Mouse (Mus musculus) v-Abl transformed pro-B cells (cell line): Measurements from ENCODE around the gene Gm44805.

ENCODE experiments used
- in situ Hi-C, 2 experiments: fragments of 400-800 bp; cut with MboI; formaldehyde crosslinking; loops; one replicate each; pipeline ENCODE4 v1.15.1; 2025; ENCODE audit not compliant: unreplicated experiment in 2 of 2

Gene Gm44805

DNA sequence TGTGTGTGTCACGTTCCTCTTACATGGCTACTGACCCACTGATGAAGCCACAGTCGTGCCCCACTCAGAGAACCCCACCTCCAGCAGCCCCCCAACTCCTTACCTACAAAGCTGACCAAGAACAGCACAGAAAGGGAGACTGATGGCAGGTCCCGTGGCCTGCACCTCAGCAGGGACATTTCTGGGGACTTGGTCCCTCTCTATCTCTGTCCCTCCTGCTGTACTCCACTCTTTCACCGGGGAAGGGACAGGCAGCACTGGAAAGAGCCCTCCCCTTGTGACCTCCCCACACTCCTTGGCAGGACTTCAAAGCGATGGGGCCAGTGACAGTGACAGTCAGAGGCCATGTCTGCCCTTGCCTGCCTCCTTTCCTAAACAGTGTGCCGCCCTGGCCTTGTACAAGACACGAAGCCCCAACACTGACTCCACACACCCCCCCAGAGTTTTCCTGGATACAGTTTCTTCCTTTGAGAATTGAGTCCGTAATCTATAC lies at the start of gene Gm44805, which contains the start of gene Apoc4:
Gene Gm44805, minus strand, starts transcription at position 222 of the 493 bp plus-strand sequence.
Gene Apoc4, minus strand, starts transcription at position 278 of the 493 bp plus-strand sequence.
- in situ Hi-C loops: no loop called here

DNA sequence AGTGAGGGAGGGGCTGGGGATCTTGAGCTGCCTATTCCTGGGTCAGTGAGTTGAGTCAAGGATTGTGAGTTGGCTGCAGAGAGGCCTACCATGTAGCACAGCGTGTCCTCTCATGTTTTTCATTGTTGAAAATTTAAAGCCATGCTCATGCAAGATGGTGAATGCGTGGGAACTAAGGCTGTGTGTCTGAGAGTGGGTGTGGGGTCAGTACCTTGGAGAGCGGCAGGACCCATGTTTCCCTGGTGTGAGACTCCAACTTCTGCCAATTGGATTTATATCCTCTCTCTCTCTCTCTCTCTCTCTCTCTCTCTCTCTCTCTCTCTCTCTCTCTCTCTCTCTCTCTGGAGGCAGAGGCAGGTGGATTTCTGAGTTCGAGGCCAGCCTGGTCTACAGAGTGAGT lies 45.3 kb upstream of the Gm44805 start:
- in situ Hi-C loops: no loop called here

DNA sequence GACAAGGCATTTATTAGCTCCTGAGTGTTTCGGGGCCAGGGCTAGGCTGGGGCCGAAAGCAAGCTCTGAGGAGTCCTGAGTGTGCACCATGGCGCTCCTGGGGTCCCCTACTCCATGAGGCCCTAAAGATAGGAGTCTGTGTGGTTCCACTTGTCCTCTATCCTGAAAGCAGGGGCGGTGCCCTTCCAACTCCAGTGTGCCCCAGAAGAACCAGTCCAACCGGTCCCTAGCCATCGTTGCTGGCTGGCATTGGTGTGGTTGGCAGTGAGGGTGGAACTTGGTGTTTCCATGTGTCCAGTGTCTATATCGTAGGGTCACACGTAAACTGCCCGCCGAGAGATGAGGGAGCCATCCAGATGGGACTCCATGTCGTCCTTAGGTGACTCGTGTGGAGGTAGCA lies 42.9 kb upstream of the Gm44805 start:
- in situ Hi-C loops: no loop called here

DNA sequence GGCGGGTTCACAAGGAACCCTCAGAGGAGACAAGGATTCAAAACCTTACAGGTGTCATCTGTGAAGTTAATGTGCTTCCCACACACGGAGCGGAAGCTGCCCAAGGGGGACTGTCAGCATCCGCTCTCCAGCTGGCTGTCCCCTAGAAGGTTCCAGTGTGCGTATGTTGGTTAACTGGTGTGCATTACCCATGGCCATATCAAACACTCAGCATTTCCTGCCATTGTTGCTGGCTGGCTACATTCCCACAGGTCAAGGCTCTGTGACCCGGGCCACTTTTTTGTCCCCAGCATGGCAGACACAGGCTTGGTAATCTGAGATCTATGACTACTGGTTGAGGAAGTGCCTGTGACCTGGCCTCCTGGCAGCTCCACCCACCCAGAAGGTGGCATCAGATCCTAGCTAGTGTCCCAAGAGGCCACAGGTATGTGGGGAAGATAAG lies 41.6 kb upstream of the Gm44805 start:
- in situ Hi-C loops: no loop called here

DNA sequence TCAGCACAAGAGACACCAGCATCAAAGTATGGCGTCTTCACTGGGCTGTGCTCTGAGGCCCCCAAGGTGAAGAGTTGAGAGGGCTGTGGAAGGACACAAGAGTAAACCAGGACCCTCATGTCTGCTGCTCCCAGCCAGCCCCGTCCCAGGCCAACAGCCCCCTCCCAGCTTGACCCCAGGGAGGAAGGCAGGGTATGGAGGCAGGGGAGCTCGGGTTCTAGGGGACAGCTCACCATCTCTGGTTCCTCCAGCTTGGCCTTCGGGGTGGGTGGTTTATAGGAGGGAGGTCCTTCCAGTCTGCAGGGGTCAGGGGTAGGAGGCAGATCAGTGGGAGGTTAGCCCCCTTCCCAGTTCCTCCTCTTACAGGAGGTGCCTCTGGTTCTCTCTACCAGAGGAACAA lies 38.0 kb upstream of the Gm44805 start:
- in situ Hi-C loops: no loop called here

DNA sequence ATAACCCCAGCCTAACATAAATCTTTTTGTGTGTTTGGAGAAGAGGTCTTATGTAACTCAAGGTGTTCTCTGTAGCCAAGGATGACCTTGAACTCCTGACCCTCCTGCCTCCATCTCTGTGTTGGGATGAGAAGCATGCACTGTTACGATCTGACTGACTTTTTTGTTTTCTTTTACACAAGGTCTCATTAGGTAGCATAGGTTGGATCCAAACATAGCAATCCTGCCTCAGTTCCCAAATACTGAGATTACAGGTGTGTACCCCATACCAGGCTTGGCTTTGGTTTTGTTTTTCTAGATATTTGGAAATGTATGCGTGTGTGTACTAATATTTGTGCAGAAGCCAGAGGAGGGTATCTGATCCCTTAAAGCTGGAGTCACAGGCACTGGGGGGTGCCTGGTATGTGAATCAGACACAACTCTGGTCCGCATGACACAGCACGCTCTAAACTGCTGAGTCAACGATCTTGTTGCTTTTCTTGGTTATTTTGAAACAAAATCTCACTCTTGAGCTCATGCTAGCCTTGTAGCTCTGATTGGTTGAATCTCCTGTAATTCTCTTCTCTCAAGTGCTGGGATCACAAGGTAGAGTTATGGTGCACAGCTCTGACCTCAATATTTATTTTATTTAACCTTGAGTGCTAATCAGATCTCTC lies 37.2 kb upstream of the Gm44805 start:
- in situ Hi-C loops: no loop called here

DNA sequence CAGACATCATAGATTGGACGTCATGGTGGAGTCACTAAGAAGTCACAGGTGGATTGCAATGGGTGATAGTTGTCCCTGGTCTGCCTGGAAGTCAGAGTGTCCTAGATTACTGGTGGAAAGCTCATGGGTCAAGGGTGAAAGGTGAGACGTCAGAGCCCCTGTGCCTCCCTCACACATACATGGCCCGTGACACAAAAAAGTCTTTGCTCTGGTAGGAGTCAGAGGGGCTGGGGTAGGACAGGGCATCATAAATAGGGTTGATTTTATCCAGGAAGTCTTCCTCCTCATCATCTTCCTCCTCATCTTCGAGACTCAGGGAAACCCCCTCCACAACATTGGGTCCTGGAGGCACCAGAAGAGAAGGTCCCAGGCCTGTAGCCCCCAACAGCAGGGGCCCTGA lies 36.1 kb upstream of the Gm44805 start:
- in situ Hi-C loops: no loop called here

DNA sequence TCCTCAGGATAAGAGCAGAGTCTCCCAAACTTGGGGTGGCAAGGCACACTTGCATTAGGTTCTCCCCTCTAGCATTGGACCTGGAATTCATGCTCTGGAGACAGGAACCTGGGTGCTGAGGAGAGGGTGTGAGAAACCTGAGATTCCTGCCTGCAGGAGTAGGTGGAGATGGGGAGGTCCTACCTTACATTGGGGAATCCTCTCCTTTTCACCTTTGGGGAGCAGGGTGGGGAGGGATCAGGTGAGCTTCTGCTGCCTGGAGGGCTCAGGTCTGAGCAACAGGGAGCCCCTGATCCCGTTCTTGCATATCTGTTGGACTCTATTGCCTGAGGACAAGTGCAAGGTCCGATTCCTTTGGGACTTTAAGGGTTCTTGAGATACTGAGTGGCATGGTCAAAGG lies 35.6 kb upstream of the Gm44805 start:
- in situ Hi-C loops: no loop called here

DNA sequence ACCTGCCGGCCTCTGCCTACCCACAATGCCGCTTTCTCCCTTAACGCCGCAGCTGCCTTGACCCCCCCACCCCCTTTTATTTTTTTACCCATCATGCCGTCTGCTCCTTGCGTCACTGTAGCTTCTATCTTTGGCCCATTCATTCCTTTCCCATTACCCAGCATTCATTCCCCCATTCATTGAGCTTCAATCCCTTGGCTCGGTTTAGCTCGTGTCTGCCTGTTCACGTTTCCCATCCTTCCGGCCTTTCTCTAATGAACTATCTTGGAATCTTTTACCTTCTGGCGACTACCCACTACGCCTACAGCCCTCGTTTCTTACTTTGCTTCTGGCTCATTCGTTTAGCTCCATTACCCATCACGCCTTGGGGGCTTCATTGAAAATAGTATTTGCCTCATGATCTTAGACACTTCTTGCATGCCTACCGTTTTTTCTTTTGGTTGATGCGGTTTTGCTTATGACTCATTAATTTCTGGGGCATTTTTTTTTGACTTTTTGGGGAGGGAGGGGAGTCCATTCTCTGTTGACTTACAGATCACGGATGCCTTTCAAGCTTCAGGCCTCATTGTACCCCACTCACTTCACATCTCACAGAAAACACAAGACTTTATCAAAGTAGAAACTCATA lies 34.9 kb upstream of the Gm44805 start:
- in situ Hi-C loops: no loop called here

DNA sequence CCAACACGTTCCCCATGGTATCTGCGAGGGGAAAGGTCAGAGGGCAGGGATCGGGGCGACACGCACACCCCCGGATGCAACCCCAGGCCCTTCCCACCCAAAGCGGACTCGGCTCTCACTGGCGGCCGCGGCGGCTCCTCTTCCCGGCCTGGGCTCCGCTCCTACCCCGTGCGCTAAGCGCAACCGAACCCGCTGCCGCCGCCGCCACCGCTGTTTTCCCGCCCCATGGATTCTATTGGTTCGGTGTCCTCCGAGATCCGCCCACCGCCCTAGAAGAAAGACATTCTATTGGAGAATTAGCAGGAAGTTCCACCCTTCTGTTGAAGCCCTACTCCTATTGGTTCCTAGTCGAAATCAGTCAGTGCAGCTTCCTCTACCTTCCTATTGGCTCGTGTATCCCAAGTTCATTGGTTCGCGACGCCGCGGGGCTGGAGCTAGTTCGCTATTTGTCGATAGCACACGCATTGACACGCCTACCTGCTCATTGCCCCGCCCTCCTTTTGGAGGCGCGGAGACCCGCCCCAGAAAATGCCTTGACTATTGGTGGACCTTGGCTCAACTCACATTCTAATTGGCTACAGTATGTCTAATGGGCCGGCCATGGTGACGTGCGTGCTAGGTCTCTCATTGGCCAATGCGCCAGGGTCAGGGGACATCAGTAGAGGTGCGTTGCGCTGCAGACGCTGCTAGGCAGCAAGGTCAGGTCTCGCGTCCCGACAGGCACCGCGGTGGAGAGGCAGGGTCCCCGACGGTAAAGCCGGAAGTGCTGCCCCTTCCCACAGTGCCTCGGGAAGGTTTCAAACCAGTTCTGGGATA lies 34.2 kb upstream of the Gm44805 start, which contains the start of gene Tomm40:
Gene Tomm40, minus strand, starts transcription at position 200 of the 816 bp plus-strand sequence.
- in situ Hi-C loops: no loop called here

DNA sequence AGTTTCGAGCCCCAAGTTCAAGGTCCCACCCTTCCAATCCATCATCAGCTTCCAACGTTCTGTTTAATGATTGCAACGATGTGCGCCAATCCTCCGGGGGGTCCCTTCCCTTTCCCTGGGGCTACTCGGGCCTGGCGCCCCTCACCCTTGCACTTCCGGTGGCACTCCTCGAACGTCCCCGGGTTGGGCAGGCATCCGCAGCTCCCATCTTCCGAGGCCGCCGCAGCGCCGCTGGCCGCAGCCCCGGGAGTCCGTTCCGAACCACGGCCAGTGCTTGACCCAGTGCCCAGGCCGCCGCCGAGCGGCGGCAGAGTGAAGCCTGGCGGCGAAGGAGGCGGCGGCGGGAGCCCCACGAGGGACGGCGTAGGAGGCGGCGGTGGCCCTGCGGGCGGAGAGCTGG lies 33.6 kb upstream of the Gm44805 start:
- in situ Hi-C loops: loop anchor here (5.0 kb wide), 3 partner anchors 48 to 213 kb away; partner anchors contain the start of gene Clptm1 (in 1 of the 2)

DNA sequence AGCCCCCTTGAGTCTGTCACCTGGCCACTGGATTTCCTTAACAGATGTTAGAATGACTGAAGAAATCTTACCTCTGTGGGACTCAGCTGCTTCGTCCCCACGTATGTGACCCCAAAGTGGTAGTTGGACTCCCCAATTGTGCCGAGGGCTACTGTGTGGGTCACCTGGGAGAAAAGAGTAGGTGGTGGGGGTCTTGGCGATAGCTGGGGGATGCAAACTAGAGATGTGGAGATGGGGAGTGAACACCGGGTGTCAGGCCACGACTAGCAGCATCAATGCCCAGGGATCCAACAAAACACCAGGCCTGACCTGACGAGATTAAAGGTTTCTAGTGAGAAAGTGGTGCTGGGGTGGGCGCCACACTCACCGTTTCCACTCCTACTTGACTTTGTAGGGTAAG lies 32.4 kb upstream of the Gm44805 start:
- in situ Hi-C loops: loop anchor here (5.0 kb wide), 3 partner anchors 46 to 211 kb away; partner anchors contain the start of gene Clptm1 (in 1 of the 2)

DNA sequence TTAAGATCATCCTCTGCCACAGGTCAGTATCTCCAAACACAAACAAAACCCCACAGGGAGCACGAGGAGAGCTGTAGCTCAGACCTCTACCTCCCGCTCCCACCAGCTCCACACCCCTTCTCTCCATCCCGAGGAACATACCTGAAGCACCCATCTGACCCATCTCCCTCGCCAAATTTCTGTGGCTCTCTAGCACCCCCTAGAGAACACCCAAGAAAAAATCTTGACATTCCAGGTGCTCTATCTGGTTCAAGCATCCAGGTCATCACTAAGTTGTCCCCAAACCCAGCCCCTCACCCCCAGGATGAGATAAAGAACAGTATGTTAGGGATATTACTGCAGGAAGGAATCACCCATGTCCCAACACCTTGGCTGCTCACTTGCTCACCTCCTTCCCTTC lies 32.0 kb upstream of the Gm44805 start:
- in situ Hi-C loops: loop anchor here (5.0 kb wide), 3 partner anchors 46 to 211 kb away; partner anchors contain the start of gene Clptm1 (in 1 of the 2)

DNA sequence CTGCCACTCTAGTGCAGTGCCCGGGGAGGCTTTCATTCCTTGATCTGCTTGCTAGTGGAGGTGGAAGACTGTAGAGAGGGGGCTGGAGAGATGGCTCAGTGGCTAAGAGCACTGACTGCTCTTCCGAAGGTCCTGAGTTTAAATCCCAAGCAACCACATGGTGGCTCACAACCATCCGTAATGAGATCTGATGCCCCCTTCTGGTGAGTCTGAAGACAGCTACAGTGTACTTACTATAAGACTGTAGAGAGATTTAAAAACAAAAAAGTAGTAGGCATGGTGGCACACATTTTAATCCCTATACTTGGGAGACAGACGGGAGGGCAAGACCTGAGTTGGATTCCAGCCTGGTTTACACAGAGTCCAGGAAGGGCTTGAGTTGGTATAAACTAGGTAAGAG lies 31.2 kb upstream of the Gm44805 start:
- in situ Hi-C loops: loop anchor here (5.0 kb wide), 3 partner anchors 45 to 210 kb away; partner anchors contain the start of gene Clptm1 (in 1 of the 2)

DNA sequence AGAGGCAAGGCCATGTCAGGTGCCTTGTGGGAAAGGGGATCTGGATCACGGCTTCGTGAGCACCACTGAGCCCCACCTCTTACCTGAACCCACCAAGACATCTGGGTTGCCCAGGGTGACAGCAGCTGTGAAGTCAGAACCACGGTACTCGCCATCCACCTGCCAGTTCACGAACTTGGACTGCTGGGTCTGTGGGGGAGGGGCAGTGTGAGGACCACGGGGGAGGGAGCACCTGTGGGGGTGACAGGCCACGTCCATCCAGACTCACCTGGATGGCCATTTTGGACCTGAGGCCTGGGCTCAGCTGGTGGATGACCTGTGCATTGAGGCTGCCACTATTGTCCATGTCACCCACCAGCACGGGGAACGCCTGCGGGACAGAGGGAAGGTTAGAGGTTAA lies 29.4 kb upstream of the Gm44805 start:
- in situ Hi-C loops: loop anchor here (5.0 kb wide), 3 partner anchors 43 to 208 kb away; partner anchors contain the start of gene Clptm1 (in 1 of the 2)

DNA sequence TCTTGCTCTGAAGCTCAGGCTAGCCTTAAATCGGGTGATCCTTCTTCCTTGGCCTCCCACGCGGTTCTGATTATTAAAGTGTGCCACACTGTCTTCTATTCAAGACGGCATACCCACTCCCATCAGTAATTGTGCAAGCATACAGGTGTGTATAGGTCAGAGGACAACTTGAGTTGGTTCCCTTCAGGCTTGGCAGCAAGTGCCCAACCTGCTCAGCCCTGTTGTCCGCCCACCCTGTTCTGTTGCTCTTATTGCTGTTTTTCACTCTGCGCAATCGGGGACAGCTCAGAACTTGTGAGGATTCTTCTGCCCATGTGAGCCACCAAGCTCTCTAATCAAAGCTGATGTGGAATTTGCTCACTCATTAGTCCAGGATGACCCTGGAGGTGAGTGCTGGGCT lies 24.0 kb upstream of the Gm44805 start:
- in situ Hi-C loops: no loop called here

DNA sequence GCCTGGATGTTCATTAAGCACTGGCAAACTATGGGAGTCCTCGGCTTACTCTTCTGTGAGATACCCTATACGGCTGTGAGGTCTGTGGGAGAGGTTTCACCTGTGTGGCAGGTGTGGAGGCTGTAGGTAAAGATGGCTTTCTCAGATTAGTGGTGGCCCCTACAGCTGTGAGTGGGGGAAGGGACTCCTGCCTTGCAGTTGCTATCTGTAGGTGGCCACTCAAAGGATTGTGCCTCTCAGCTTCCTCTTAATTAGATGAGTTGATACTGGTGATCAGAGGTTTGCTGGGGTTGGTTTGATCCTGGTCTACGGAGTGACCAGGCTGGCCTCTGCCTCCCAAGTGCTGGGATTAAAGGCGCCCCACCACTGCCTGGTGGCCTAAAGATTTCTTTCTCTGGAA lies 23.3 kb upstream of the Gm44805 start:
- in situ Hi-C loops: loop anchor here in 1 of 2 experiments (5.0 kb wide), 1 partner anchor 37 kb away; the partner anchor contains the start of gene Clptm1

DNA sequence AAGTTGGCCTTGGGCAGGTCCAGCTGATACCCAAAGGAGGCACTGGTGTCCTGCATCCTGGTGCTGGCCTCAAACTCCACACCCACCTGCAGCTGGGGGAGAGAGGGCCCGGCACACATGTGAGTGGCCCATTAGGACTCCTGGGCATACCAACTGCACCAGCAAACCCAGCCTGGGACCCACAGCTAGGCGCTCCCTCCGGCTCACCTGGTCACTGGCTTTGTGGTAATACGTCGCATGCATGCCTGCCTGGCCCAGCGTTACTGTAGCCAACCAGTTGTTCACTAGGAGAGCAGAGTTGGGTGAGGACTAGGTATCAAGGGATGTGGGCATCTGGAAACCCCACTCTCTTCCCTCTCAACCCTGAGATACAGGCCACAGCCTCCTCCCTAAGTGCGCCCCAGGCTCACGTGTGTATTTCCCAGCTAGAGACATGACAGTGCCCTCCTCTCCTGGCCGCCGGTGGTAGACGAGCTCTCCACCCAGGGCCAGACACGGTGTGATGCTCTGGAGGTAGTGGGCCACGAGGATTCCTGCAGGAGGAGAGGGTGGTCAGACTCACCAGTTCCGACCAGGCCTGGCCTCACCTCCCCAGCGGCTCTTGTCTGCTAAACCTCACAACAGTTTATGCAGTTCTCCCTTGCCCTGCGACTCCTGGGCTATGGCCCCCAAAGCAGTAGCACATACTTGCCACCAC lies 21.8 kb upstream of the Gm44805 start:
- in situ Hi-C loops: loop anchor here in 1 of 2 experiments (5.0 kb wide), 1 partner anchor 36 kb away; the partner anchor contains the start of gene Clptm1

DNA sequence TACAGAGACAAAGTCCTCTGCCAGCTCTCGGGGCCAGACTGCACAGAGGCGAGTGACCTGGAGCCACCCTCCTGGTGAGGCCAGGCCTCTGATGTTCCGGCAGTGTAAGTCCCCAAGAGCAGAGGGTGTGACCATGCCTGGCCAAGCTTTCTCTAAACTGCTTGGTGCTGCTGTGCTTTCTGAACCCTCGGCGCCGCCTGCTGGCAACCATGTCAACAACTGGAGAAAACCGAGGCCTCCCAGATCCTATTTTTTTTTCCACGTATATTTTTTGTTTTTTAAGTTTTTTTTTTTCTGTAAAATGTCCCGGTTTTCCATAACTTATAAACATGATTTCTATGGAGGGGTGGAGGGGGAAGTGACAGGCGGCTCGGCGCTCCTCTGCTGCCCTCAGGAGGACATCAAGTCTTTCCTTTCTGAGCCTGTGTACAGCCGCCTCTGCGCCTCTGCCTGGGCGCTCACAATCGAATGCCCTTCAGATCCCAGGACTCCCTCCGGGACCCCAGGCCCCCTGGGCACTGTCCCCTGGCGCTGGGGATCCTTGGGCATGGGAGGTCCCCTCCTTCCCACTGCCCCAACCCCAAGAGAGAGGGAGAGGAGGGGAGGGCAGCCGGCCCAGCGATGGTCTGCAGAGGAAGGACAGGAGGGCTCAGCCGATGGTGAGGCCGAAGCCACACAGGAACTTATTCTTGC lies 20.0 kb upstream of the Gm44805 start:
- in situ Hi-C loops: loop anchor here in 1 of 2 experiments (5.0 kb wide), 1 partner anchor 34 kb away; the partner anchor contains the start of gene Clptm1
